Mouse (Mus musculus): ENCODE measurements around the gene Atp2b2. TPM values are rescaled to one million over a fixed set of nuclear protein-coding genes. Genes with fewer than 3 reads are reported as not detected.

The Atp2b2 gene
- polyA plus RNA-seq, 1 experiment from 2014 or later, result 5.2 TPM

GRCm38 (mm10) chr6:114041097-114041910 is 1.1 kb downstream of the Atp2b2 start:
- Histone ChIP-seq H3K36me3 (ENCODE audit: control insufficient read depth, insufficient read depth, low read length) (no peaks in the 10 kb centered on the region), H3K27ac (ENCODE audit: low read depth, low read length) (no peak overlapping the region), H3K27me3 (ENCODE audit: control insufficient read depth, insufficient read depth, low read length) (peaks cover 32% of the 10 kb centered on the region), H3K4me1 (ENCODE audit: control insufficient read depth, insufficient read depth, low read length) (no peaks in the 10 kb centered on the region), H3K9ac (ENCODE audit: low read length) (peak overlapping the region; percentile 41), H3K4me3 (ENCODE audit: low read depth, low read length) (peak overlapping the region; percentile 45), H3K9me3 (ENCODE audit: control insufficient read depth, low read length) (no peaks in the 10 kb centered on the region), H3K4me2 (ENCODE audit: low read depth) (peak overlapping the region; percentile 87)
- ATAC-seq (ENCODE audit: insufficient read depth, low FRiP score, low TSS enrichment) (no peak), DNase-seq (ENCODE audit: low spot score) (peak; percentile 25)
- 1% methylated on average over 39 of the region's 39 CpGs for WGBS

DNA sequence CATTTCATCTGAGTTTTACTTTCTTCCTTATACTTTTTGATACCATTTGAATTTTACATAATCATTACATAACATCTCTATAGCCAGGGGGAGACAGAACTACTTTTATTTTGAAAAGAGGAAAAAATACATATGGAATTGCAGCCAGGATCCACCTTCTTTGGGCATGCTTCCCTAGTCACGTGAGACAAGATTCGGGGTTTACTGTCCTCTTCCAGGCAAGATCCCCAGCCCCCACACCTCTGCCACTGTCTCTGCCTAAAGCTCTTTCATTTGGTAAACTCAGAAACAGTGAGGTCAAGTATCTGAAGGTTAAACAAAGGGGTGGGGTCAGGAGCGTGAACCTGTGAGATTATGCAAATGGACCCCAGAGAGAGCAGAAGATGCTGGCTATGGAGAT is 6.7 kb downstream of the Atp2b2 start:
- no peak for ATAC-seq (ENCODE audit: insufficient read depth, low FRiP score, low TSS enrichment)
- no peak overlapping the region for H3K9ac ChIP-seq (ENCODE audit: low read length)
- 75% methylated on average over 3 of the region's 3 CpGs for WGBS
- no peaks in the 10 kb centered on the region for H3K36me3 ChIP-seq (ENCODE audit: control insufficient read depth, insufficient read depth, low read length)
- no peaks in the 10 kb centered on the region for H3K4me1 ChIP-seq (ENCODE audit: control insufficient read depth, insufficient read depth, low read length)
- no peak overlapping the region for H3K4me2 ChIP-seq (ENCODE audit: low read depth)
- no peak overlapping the region for H3K4me3 ChIP-seq (ENCODE audit: low read depth, low read length)
- H3K27me3 ChIP-seq (ENCODE audit: control insufficient read depth, insufficient read depth, low read length), result peaks cover 5% of the 10 kb centered on the region; the same call in 1 of the 2 replicates
- H3K27ac ChIP-seq (ENCODE audit: low read depth, low read length), result no peak overlapping the region
- H3K9me3 ChIP-seq (ENCODE audit: control insufficient read depth, low read length), result no peaks in the 10 kb centered on the region
- no peak for DNase-seq (ENCODE audit: low spot score)

DNA sequence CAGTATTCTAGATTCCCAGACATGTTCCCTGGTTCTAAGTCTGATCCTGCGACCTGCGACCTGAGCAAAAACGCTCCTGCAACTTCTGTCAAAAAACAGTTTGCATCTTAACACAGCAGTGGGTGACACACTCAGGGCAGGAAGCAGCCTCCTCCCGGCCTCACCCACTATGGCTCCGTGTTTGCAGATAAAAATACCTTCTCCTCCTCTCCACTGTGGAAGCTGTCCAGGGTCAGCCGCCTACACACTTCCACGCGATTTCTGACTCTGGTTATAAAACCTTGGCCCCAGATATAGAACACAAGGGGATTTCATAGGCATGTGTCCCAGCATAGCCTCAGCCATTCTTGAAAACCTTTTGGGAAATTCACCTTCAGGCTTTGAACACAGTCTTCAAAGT is 9.6 kb downstream of the Atp2b2 start:
- H3K27me3 ChIP-seq (ENCODE audit: control insufficient read depth, insufficient read depth, low read length), result no peaks in the 10 kb centered on the region
- DNase-seq (ENCODE audit: low spot score) (no peak), ATAC-seq (ENCODE audit: insufficient read depth, low FRiP score, low TSS enrichment) (no peak)
- H3K9ac ChIP-seq (ENCODE audit: low read length), result no peak overlapping the region
- no peak overlapping the region for H3K4me3 ChIP-seq (ENCODE audit: low read depth, low read length)
- H3K4me2 ChIP-seq (ENCODE audit: low read depth), result no peak overlapping the region
- no peak overlapping the region for H3K27ac ChIP-seq (ENCODE audit: low read depth, low read length)
- H3K36me3 ChIP-seq (ENCODE audit: control insufficient read depth, insufficient read depth, low read length), result no peaks in the 10 kb centered on the region
- no peaks in the 10 kb centered on the region for H3K4me1 ChIP-seq (ENCODE audit: control insufficient read depth, insufficient read depth, low read length)
- H3K9me3 ChIP-seq (ENCODE audit: control insufficient read depth, low read length), result no peaks in the 10 kb centered on the region
- WGBS, result 83% methylated on average over 8 of the region's 8 CpGs

- H3K36me3 ChIP-seq (ENCODE audit: control insufficient read depth, insufficient read depth, low read length), result no peaks in the 10 kb centered on the region
- DNase-seq (ENCODE audit: low spot score) (no peak), ATAC-seq (ENCODE audit: insufficient read depth, low FRiP score, low TSS enrichment) (no peak)
- no peak overlapping the region for H3K4me3 ChIP-seq (ENCODE audit: low read depth, low read length)
- no peak overlapping the region for H3K9ac ChIP-seq (ENCODE audit: low read length)
- H3K4me1 ChIP-seq (ENCODE audit: control insufficient read depth, insufficient read depth, low read length), result no peaks in the 10 kb centered on the region
- 72% methylated on average over 2 of the region's 2 CpGs for WGBS
- no peak overlapping the region for H3K27ac ChIP-seq (ENCODE audit: low read depth, low read length)
- no peaks in the 10 kb centered on the region for H3K9me3 ChIP-seq (ENCODE audit: control insufficient read depth, low read length)
- no peak overlapping the region for H3K4me2 ChIP-seq (ENCODE audit: low read depth)
- no peaks in the 10 kb centered on the region for H3K27me3 ChIP-seq (ENCODE audit: control insufficient read depth, insufficient read depth, low read length)
These were observed 18.6 kb downstream of the Atp2b2 start for GRCm38 (mm10) chr6:114023794-114024193.

DNA sequence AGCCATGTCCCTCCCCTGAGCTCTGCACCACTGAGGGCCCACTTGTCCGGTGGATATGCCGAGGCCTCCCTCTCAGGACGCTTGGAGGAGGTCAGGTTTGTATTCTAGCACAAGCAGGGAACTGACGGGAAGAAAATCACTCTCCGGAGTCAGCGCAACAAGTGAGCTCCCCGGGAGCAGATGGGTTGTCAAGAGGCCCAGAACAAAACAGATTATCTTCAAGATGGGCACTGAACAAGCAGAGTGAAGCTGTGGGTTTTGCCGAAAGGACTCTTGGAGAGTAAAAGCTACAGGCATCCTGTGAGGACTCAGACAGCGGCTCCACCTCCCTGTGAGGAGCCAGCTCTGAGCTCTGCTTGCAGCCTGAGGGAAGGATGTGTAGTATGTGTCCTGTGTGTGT is 20.3 kb downstream of the Atp2b2 start:
- Histone ChIP-seq H3K4me3 (ENCODE audit: low read depth, low read length) (no peak overlapping the region), H3K9ac (ENCODE audit: low read length) (no peak overlapping the region), H3K9me3 (ENCODE audit: control insufficient read depth, low read length) (no peaks in the 10 kb centered on the region), H3K27me3 (ENCODE audit: control insufficient read depth, insufficient read depth, low read length) (no peaks in the 10 kb centered on the region), H3K27ac (ENCODE audit: low read depth, low read length) (no peak overlapping the region), H3K36me3 (ENCODE audit: control insufficient read depth, insufficient read depth, low read length) (no peaks in the 10 kb centered on the region), H3K4me2 (ENCODE audit: low read depth) (no peak overlapping the region), H3K4me1 (ENCODE audit: control insufficient read depth, insufficient read depth, low read length) (no peaks in the 10 kb centered on the region)
- WGBS, result 77% methylated on average over 9 of the region's 9 CpGs
- ATAC-seq (ENCODE audit: insufficient read depth, low FRiP score, low TSS enrichment) (no peak), DNase-seq (ENCODE audit: low spot score) (no peak)

DNA sequence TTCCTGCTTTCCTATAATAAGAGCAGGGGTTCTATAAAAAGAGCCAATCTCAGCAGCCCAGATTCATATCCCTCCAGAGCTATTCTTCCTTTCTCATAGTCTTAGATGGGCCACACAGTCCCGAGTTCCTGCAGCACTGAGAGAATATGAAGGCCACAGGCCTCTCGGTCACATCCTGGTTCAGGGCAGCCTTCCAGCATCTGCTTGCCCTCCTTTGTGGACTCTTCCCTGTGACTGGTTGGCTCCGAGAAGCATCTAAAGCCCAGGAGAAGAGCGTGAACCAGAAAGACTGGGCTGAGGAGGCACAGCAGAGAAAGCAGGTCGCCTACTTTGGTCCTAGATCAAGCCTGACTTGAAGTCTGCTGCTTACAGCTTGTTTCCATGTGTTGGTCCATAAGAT is 28.6 kb downstream of the Atp2b2 start:
- no peaks in the 10 kb centered on the region for H3K27me3 ChIP-seq (ENCODE audit: control insufficient read depth, insufficient read depth, low read length)
- H3K4me2 ChIP-seq (ENCODE audit: low read depth), result no peak overlapping the region
- H3K36me3 ChIP-seq (ENCODE audit: control insufficient read depth, insufficient read depth, low read length), result no peaks in the 10 kb centered on the region
- H3K4me1 ChIP-seq (ENCODE audit: control insufficient read depth, insufficient read depth, low read length), result no peaks in the 10 kb centered on the region
- no peak overlapping the region for H3K27ac ChIP-seq (ENCODE audit: low read depth, low read length)
- DNase-seq (ENCODE audit: low spot score), result no peak
- no peaks in the 10 kb centered on the region for H3K9me3 ChIP-seq (ENCODE audit: control insufficient read depth, low read length)
- 68% methylated on average over 5 of the region's 5 CpGs for WGBS
- no peak overlapping the region for H3K4me3 ChIP-seq (ENCODE audit: low read depth, low read length)
- no peak overlapping the region for H3K9ac ChIP-seq (ENCODE audit: low read length)
- ATAC-seq (ENCODE audit: insufficient read depth, low FRiP score, low TSS enrichment), result no peak

DNA sequence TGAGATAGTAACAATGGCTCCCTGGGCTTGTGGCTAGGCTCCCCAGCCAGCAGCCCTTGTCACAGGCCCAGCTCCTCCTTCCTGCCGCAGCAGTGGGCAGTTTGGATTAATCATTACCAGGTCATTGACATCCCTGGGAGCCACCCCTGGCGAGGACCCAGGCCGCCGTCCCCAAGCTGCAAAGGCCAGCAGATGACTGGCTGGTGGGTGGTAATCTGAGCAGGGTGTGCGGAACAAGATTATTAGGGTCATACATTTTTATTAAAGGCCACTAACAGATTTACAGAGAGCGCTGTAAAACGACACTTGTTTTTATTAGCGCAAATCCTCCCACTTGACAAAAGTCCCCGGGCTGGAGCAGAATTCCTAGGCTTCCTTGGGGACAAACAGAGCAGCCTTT is 29.6 kb downstream of the Atp2b2 start:
- WGBS, result 3% methylated on average over 9 of the region's 9 CpGs
- no peak for ATAC-seq (ENCODE audit: insufficient read depth, low FRiP score, low TSS enrichment)
- Histone ChIP-seq H3K4me1 (ENCODE audit: control insufficient read depth, insufficient read depth, low read length) (no peaks in the 10 kb centered on the region), H3K9ac (ENCODE audit: low read length) (no peak overlapping the region), H3K9me3 (ENCODE audit: control insufficient read depth, low read length) (no peaks in the 10 kb centered on the region), H3K27ac (ENCODE audit: low read depth, low read length) (no peak overlapping the region), H3K27me3 (ENCODE audit: control insufficient read depth, insufficient read depth, low read length) (no peaks in the 10 kb centered on the region), H3K4me2 (ENCODE audit: low read depth) (no peak overlapping the region), H3K4me3 (ENCODE audit: low read depth, low read length) (no peak overlapping the region), H3K36me3 (ENCODE audit: control insufficient read depth, insufficient read depth, low read length) (no peaks in the 10 kb centered on the region)
- no peak for DNase-seq (ENCODE audit: low spot score)

DNA sequence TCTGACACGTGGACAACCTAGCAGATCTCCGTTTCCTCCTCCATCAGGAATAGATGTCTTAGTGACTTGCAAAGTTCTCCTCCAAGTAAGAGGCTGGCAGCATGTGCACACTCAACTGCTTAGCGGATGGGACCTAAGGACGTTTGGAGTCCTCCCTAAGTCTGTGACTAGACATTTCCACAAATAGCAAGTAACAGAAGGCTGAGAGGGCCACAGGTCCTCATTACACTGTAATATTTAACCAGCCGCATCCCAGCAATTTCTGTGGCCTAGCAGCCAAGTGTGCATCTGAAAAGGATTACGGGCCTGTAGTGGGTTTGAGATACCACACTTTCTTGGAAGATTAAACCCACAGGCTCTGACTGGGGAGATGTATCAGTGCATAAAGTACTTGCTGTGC is 30.4 kb downstream of the Atp2b2 start:
- Histone ChIP-seq H3K9me3 (ENCODE audit: control insufficient read depth, low read length) (no peaks in the 10 kb centered on the region), H3K27me3 (ENCODE audit: control insufficient read depth, insufficient read depth, low read length) (no peaks in the 10 kb centered on the region), H3K9ac (ENCODE audit: low read length) (no peak overlapping the region), H3K4me2 (ENCODE audit: low read depth) (no peak overlapping the region), H3K27ac (ENCODE audit: low read depth, low read length) (no peak overlapping the region), H3K36me3 (ENCODE audit: control insufficient read depth, insufficient read depth, low read length) (no peaks in the 10 kb centered on the region), H3K4me1 (ENCODE audit: control insufficient read depth, insufficient read depth, low read length) (no peaks in the 10 kb centered on the region), H3K4me3 (ENCODE audit: low read depth, low read length) (no peak overlapping the region)
- ATAC-seq (ENCODE audit: insufficient read depth, low FRiP score, low TSS enrichment) (no peak), DNase-seq (ENCODE audit: low spot score) (no peak)
- 87% methylated on average over 6 of the region's 6 CpGs for WGBS

DNA sequence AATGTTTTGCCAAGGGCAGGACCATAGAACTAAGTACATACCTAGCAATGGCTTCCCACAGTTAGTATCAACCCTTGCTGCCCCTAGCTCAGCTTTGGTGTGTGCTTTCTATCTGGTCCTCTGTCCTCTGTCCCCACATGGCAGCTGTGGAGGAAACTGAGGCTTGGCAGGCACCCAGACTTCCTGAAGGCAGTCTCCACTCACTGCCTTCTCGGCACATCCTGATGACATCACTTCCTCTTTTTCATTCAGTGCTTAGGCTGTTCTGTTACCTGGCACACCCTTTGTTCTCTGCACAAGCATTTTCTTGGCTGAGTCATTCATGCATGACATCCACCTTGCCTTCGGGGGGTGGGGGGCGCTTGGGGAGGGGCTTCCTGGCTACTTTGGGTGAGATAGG is 38.6 kb downstream of the Atp2b2 start:
- no peaks in the 10 kb centered on the region for H3K36me3 ChIP-seq (ENCODE audit: control insufficient read depth, insufficient read depth, low read length)
- WGBS, result 83% methylated on average over 3 of the region's 3 CpGs
- H3K27ac ChIP-seq (ENCODE audit: low read depth, low read length), result no peak overlapping the region
- no peak for ATAC-seq (ENCODE audit: insufficient read depth, low FRiP score, low TSS enrichment)
- H3K4me3 ChIP-seq (ENCODE audit: low read depth, low read length), result no peak overlapping the region
- H3K9ac ChIP-seq (ENCODE audit: low read length), result no peak overlapping the region
- no peaks in the 10 kb centered on the region for H3K4me1 ChIP-seq (ENCODE audit: control insufficient read depth, insufficient read depth, low read length)
- no peak for DNase-seq (ENCODE audit: low spot score)
- H3K9me3 ChIP-seq (ENCODE audit: control insufficient read depth, low read length), result no peaks in the 10 kb centered on the region
- no peaks in the 10 kb centered on the region for H3K27me3 ChIP-seq (ENCODE audit: control insufficient read depth, insufficient read depth, low read length)
- H3K4me2 ChIP-seq (ENCODE audit: low read depth), result no peak overlapping the region
